Mouse (Mus musculus) hindbrain, postnatal 0 days (tissue): ENCODE results near the gene Prkg1. TPM values are rescaled to one million over a fixed set of nuclear protein-coding genes. Genes with fewer than 3 reads are reported as not detected.

Source experiments
- ATAC-seq: fragments of 200-750 bp; cut with Nextera tagmentation; 2 replicates; pipeline ENCODE4 v1.8.0; 2017; ENCODE audit warnings: mild to moderate bottlenecking, moderate TSS enrichment, moderate library complexity
- DNase-seq: peaks from one replicate; pipeline ENCODE4 v3.0.0-alpha.2; 2015; ENCODE audit warnings: low spot score
- H3K27ac ChIP-seq: fragments of 300-500 bp; sonication (generic); 2 replicates; pipeline ENCODE4 v1.5.1; 2014; ENCODE audit warnings: mild to moderate bottlenecking
- H3K27me3 ChIP-seq: fragments of 300-500 bp; sonication (generic); 2 replicates; pipeline ENCODE4 v1.6.1; 2014; ENCODE audit warnings: low read length, mixed read lengths; ENCODE audit not compliant: insufficient read depth
- H3K36me3 ChIP-seq: fragments of 300-500 bp; sonication (generic); 2 replicates; pipeline ENCODE4 v1.6.1; 2014; ENCODE audit warnings: low read length, mixed read lengths; ENCODE audit not compliant: insufficient read depth
- H3K4me1 ChIP-seq: fragments of 300-500 bp; sonication (generic); 2 replicates; pipeline ENCODE4 v1.6.1; 2014; ENCODE audit warnings: antibody characterized with exemption, low read length, mixed read lengths; ENCODE audit not compliant: insufficient read depth
- H3K4me2 ChIP-seq: fragments of 300-500 bp; sonication (generic); 2 replicates; pipeline ENCODE4 v1.6.1; 2014; ENCODE audit warnings: low read depth, mild to moderate bottlenecking, low read length, moderate library complexity, mixed read lengths
- H3K4me3 ChIP-seq: fragments of 300-500 bp; sonication (generic); 2 replicates; pipeline ENCODE4 v1.5.1; 2014; ENCODE audit warnings: low read length
- H3K9ac ChIP-seq: fragments of 300-500 bp; sonication (generic); replicated peaks from 2 replicates; pipeline ENCODE4 v1.6.1; 2014; ENCODE audit warnings: mild to moderate bottlenecking, low read length, moderate library complexity, mixed read lengths
- H3K9me3 ChIP-seq: fragments of 300-500 bp; sonication (generic); 2 replicates; pipeline ENCODE4 v1.6.1; 2016; ENCODE audit warnings: low read length, mixed read lengths
- CTCF ChIP-seq: IDR thresholded peaks from 2 replicates; pipeline ENCODE4 v1.5.1; 2016; ENCODE audit warnings: antibody characterized with exemption, control low read depth, low read depth
- WGBS: fragments of 180-500 bp; shearing (Covaris S2); extraction: QIAGEN DNeasy Blood & Tissue Kit; methylation state at CpG from one replicate; pipeline ENCODE4 v1.1.7; 2014; 5-methylcytosine and 5-hydroxymethylcytosine counted together
- polyA plus RNA-seq: library from polyadenylated mRNA; unstranded; fragments of >200 nt; fragmentation: Nextera tagmentation; extraction: Ambion mirVana; gene quantifications from 2 replicates; pipeline ENCODE4 v1.2.1, GENCODE M21; 2015
- total RNA-seq: library from RNA; depleted of rRNA; stranded (reverse); fragments of >200 nt; gene quantifications from 2 replicates; pipeline ENCODE4 v1.2.3, GENCODE M21; 2014

Gene Prkg1
- total and polyA plus RNA-seq, 2 experiments from 2014 or later: 5.3 to 8.6 TPM

- H3K4me1 ChIP-seq: no peaks in the 10 kb centered on the region
- peak; percentile 88 for ATAC-seq
- no peak overlapping the region for H3K27ac ChIP-seq
- H3K36me3 ChIP-seq: no peaks in the 10 kb centered on the region
- H3K27me3 ChIP-seq: no peaks in the 10 kb centered on the region
- DNase-seq: peak; percentile 83
- TF ChIP-seq CTCF: peak; percentile 77
- no peaks in the 10 kb centered on the region for H3K9me3 ChIP-seq
- no peak overlapping the region for H3K4me2 ChIP-seq
- 7% methylated on average over 4 of the region's 4 CpGs for WGBS
- H3K9ac ChIP-seq: no peak overlapping the region
- H3K4me3 ChIP-seq: no peak overlapping the region
Observed at GRCm38 (mm10) chr19:30843052-30843564, 921.7 kb downstream of the Prkg1 start.

- no peak overlapping the region for H3K27ac ChIP-seq
- no peak; the same call in 1 of the 2 replicates for ATAC-seq
- DNase-seq: no peak
- no peaks in the 10 kb centered on the region for H3K9me3 ChIP-seq
- H3K27me3 ChIP-seq: no peaks in the 10 kb centered on the region
- no peaks in the 10 kb centered on the region for H3K36me3 ChIP-seq
- no peak overlapping the region for H3K9ac ChIP-seq
- 38% methylated on average over 1 of the region's 1 CpGs for WGBS
- no peaks in the 10 kb centered on the region for H3K4me1 ChIP-seq
- TF ChIP-seq CTCF: no peak
- H3K4me2 ChIP-seq: no peak overlapping the region
- no peak overlapping the region for H3K4me3 ChIP-seq
Observed at GRCm38 (mm10) chr19:30842640-30843039, 922.2 kb downstream of the Prkg1 start.

- WGBS: 19% methylated on average over 1 of the region's 1 CpGs
- ATAC-seq (no peak), DNase-seq (no peak)
- Histone ChIP-seq H3K27ac (no peak overlapping the region), H3K4me3 (no peak overlapping the region), H3K9me3 (0 out of 2 replicates have a peak, but pooled peaks cover 4% of the 10 kb centered on the region), H3K36me3 (no peaks in the 10 kb centered on the region), H3K27me3 (no peaks in the 10 kb centered on the region), H3K4me2 (no peak overlapping the region), H3K4me1 (no peaks in the 10 kb centered on the region), H3K9ac (no peak overlapping the region)
- no peak for TF ChIP-seq CTCF
Observed at GRCm38 (mm10) chr19:30833045-30833651, 931.7 kb downstream of the Prkg1 start.

- Histone ChIP-seq H3K27ac (no peak overlapping the region), H3K9me3 (peaks cover 6% of the 10 kb centered on the region; the same call in 1 of the 2 replicates), H3K4me1 (no peaks in the 10 kb centered on the region), H3K4me2 (no peak overlapping the region), H3K4me3 (no peak overlapping the region), H3K36me3 (no peaks in the 10 kb centered on the region), H3K9ac (no peak overlapping the region), H3K27me3 (no peaks in the 10 kb centered on the region)
- no peak for DNase-seq
- no peak for ATAC-seq
- WGBS: 81% methylated on average over 7 of the region's 7 CpGs
- no peak for TF ChIP-seq CTCF
Observed at GRCm38 (mm10) chr19:30829231-30829775, 935.5 kb downstream of the Prkg1 start.

- H3K9me3 ChIP-seq: peaks cover 6% of the 10 kb centered on the region; the same call in 1 of the 2 replicates
- no peak overlapping the region for H3K27ac ChIP-seq
- DNase-seq (no peak), ATAC-seq (no peak)
- H3K9ac ChIP-seq: no peak overlapping the region
- WGBS: 85% methylated on average over 3 of the region's 3 CpGs
- no peak for TF ChIP-seq CTCF
- H3K27me3 ChIP-seq: no peaks in the 10 kb centered on the region
- no peaks in the 10 kb centered on the region for H3K4me1 ChIP-seq
- H3K36me3 ChIP-seq: no peaks in the 10 kb centered on the region
- no peak overlapping the region for H3K4me2 ChIP-seq
- H3K4me3 ChIP-seq: no peak overlapping the region
Observed at GRCm38 (mm10) chr19:30827820-30828219, 937.0 kb downstream of the Prkg1 start.

- no peak overlapping the region for H3K4me2 ChIP-seq
Observed at GRCm38 (mm10) chr19:30826106-30826505, 938.7 kb downstream of the Prkg1 start.

GRCm38 (mm10) chr19:30815661-30816060 lies 949.2 kb downstream of the Prkg1 start:
- Histone ChIP-seq H3K27me3 (no peaks in the 10 kb centered on the region), H3K4me1 (no peaks in the 10 kb centered on the region), H3K4me3 (no peak overlapping the region), H3K36me3 (no peaks in the 10 kb centered on the region), H3K9ac (no peak overlapping the region), H3K9me3 (no peaks in the 10 kb centered on the region), H3K27ac (no peak overlapping the region), H3K4me2 (no peak overlapping the region)
- no peak for TF ChIP-seq CTCF
- DNase-seq: no peak
- no peak for ATAC-seq
- 77% methylated on average over 6 of the region's 6 CpGs for WGBS

More at GRCm38 (mm10) chr19:30826106-30826505, 938.7 kb downstream of the Prkg1 start:
- Histone ChIP-seq H3K9ac (no peak overlapping the region), H3K9me3 (peaks cover 6% of the 10 kb centered on the region; the same call in 1 of the 2 replicates), H3K4me1 (no peaks in the 10 kb centered on the region), H3K27ac (no peak overlapping the region), H3K4me3 (no peak overlapping the region), H3K36me3 (no peaks in the 10 kb centered on the region), H3K27me3 (no peaks in the 10 kb centered on the region)
- DNase-seq (no peak), ATAC-seq (no peak)
- no peak for TF ChIP-seq CTCF
- 87% methylated on average over 2 of the region's 2 CpGs for WGBS
